Comparison of ENCODE assay signal across 17 mouse cellular contexts in the genomic region with DNA sequence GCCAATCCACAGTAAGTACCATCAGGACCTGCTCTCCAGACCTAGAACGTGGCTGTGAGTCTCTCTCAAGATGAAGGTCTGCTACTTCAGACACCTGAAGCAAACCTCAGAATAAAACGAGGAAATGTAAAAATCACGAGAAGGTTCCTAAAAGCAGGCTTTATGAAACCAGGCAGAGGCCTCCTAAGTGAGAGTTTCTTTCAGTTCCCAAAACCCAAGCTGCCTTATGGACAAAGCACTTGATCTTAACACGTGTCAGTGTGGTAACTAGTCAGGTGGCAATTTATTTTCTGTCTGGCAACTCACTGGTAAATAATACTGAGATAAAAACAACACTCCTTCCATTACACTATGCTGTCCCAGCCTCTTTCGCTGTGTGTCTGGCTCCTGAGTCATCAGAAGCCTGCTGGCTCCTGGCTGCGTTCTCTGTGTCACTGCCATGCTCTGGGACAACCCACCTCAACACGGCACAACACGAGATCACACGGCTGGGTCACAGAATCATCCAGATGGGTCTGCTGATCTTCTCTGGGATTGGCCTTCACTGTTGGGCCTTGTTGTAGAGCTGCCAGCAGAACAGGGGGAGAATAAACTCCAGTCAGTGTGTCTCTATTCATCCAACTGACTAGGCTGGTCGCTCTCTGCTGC. TPM values are rescaled to one million over a fixed set of nuclear protein-coding genes. Genes with fewer than 3 reads are reported as not detected.
DNase-seq lines count a peak whose midpoint lies in the region; ATAC-seq and TF ChIP-seq lines count a peak whose summit lies in the region.
"Had no signal": no experiment of that assay in that cellular context is flagged by ENCODE, and none has a peak within 500 bp of the region (broad histone marks: within the 10 kb centered on the region; RNA-seq: fewer than 3 reads in every experiment).

No protein-coding gene starts in this region.

- 86% methylated on average over 10 of the region's 10 CpGs for WGBS in hindbrain, embryonic 10.5 days
- WGBS in hindbrain, embryonic 13.5 days, result 88% methylated on average over 10 of the region's 10 CpGs
- WGBS in forebrain, postnatal 0 days, result 87% methylated on average over 10 of the region's 10 CpGs

- no peaks in the 10 kb centered on the region for H3K9me3 ChIP-seq in hindbrain, embryonic 10.5 days
- no peaks in the 10 kb centered on the region for H3K9me3 ChIP-seq in hindbrain, embryonic 13.5 days
- no peaks in the 10 kb centered on the region for H3K9me3 ChIP-seq in forebrain, postnatal 0 days (ENCODE audit: low read length)
- H3K9me3 ChIP-seq: embryonic facial prominence, embryonic 10.5 days; intestine, embryonic 15.5 days; kidney, embryonic 15.5 days had no signal

- no peaks in the 10 kb centered on the region for H3K36me3 ChIP-seq in hindbrain, embryonic 10.5 days
- no peaks in the 10 kb centered on the region for H3K36me3 ChIP-seq in hindbrain, embryonic 13.5 days
- H3K36me3 ChIP-seq in forebrain, postnatal 0 days (ENCODE audit: insufficient read depth), result no peaks in the 10 kb centered on the region
- H3K36me3 ChIP-seq: embryonic facial prominence, embryonic 10.5 days; intestine, embryonic 15.5 days; kidney, embryonic 15.5 days; limb, embryonic 13.5 days had no signal

- H3K4me1 ChIP-seq in hindbrain, embryonic 10.5 days (replicated peaks), result no peaks in the 10 kb centered on the region
- no peaks in the 10 kb centered on the region for H3K4me1 ChIP-seq in hindbrain, embryonic 13.5 days (replicated peaks)
- no peaks in the 10 kb centered on the region for H3K4me1 ChIP-seq in forebrain, postnatal 0 days (ENCODE audit: insufficient read depth)
- H3K4me1 ChIP-seq: embryonic facial prominence, embryonic 10.5 days; intestine, embryonic 15.5 days; kidney, embryonic 15.5 days; limb, embryonic 13.5 days had no signal

- peak; percentile 68 for DNase-seq in cerebellum, adult 11-12 months
- DNase-seq in cerebellum, adult 8-10 months, result no peak
- DNase-seq in A20 (ENCODE audit: low read depth, low spot score), result peak; percentile 72
- DNase-seq in cerebellum, adult 9-10 months, result peak; percentile 74
- no peak for DNase-seq in hindbrain, embryonic 10.5 days (ENCODE audit: low spot score)
- no peak for DNase-seq in forebrain, postnatal 0 days
- DNase-seq: thymus, postnatal 36 days had no signal

- TF ChIP-seq CTCF in forebrain, postnatal 0 days (IDR thresholded peaks at IDR 0.05; ENCODE audit: low read depth), result no peak

- ATAC-seq in megakaryocyte, adult 5-6 weeks (ENCODE audit: poor library complexity, severe bottlenecking), result peak; percentile 82
- ATAC-seq in hindbrain, embryonic 13.5 days (ENCODE audit: low FRiP score), result no peak
- ATAC-seq in forebrain, postnatal 0 days, result no peak
- ATAC-seq: forebrain, embryonic 14.5 days; intestine, embryonic 15.5 days; midbrain, embryonic 16.5 days had no signal

- no peak overlapping the region for H3K4me2 ChIP-seq in hindbrain, embryonic 13.5 days
- H3K4me2 ChIP-seq in forebrain, postnatal 0 days (ENCODE audit: low read depth), result no peak overlapping the region
- H3K4me2 ChIP-seq: intestine, embryonic 15.5 days; kidney, embryonic 15.5 days; limb, embryonic 13.5 days had no signal

- no peak overlapping the region for H3K27ac ChIP-seq in hindbrain, embryonic 10.5 days
- no peak overlapping the region for H3K27ac ChIP-seq in hindbrain, embryonic 13.5 days
- no peak overlapping the region for H3K27ac ChIP-seq in forebrain, postnatal 0 days (ENCODE audit: low read depth, low read length)
- H3K27ac ChIP-seq: embryonic facial prominence, embryonic 10.5 days; intestine, embryonic 15.5 days; kidney, embryonic 15.5 days; limb, embryonic 13.5 days; liver, embryonic 14.5 days had no signal

- no peak overlapping the region for H3K4me3 ChIP-seq in hindbrain, embryonic 10.5 days
- H3K4me3 ChIP-seq in hindbrain, embryonic 13.5 days, result no peak overlapping the region
- H3K4me3 ChIP-seq in forebrain, postnatal 0 days (ENCODE audit: low read depth, low read length), result no peak overlapping the region
- H3K4me3 ChIP-seq: embryonic facial prominence, embryonic 10.5 days; intestine, embryonic 15.5 days; kidney, embryonic 15.5 days; limb, embryonic 13.5 days had no signal

- H3K9ac ChIP-seq in hindbrain, embryonic 13.5 days, result no peak overlapping the region
- H3K9ac ChIP-seq in forebrain, postnatal 0 days, result no peak overlapping the region
- H3K9ac ChIP-seq: intestine, embryonic 15.5 days; kidney, embryonic 15.5 days; limb, embryonic 13.5 days; liver, embryonic 14.5 days had no signal

- H3K27me3 ChIP-seq in hindbrain, embryonic 10.5 days (ENCODE audit: insufficient read depth, poor library complexity, severe bottlenecking), result no peaks in the 10 kb centered on the region
- H3K27me3 ChIP-seq in hindbrain, embryonic 13.5 days, result no peaks in the 10 kb centered on the region
- no peaks in the 10 kb centered on the region for H3K27me3 ChIP-seq in forebrain, postnatal 0 days (ENCODE audit: insufficient read depth, low read length)
- H3K27me3 ChIP-seq: intestine, embryonic 15.5 days; limb, embryonic 13.5 days had no signal

RNA-seq across cellular contexts. Expression of a gene that starts 51.0 kb away (rescaled TPM):
- total RNA-seq in megakaryocyte, adult 5-6 weeks (2015), result not detected in 2 replicates
- total RNA-seq in megakaryocyte, adult 5-6 weeks (2017), result not detected in 2 replicates
- polyA plus RNA-seq in hindbrain, embryonic 10.5 days (2016; fragmentation: Nextera tagmentation; extraction: Ambion mirVana), result 0.46 and 1.2 TPM in 2 replicates
- 2.8 and 3.1 TPM in 2 replicates for polyA plus RNA-seq in hindbrain, embryonic 13.5 days (2015; fragmentation: Nextera tagmentation; extraction: Ambion mirVana)
- total RNA-seq in forebrain, postnatal 0 days (2014; rRNA removed), result 7.8 and 8.9 TPM in 2 replicates
- polyA plus RNA-seq in forebrain, postnatal 0 days (2015; fragmentation: Nextera tagmentation; extraction: Ambion mirVana), result 3.7 and 4.8 TPM in 2 replicates
- total RNA-seq: megakaryocyte-erythroid progenitor cell, adult 5-6 weeks had no signal
- polyA plus RNA-seq: liver, embryonic 14.5 days had no signal

RNA-seq across cellular contexts. Expression of a gene that starts 51.1 kb away (rescaled TPM):
- 2.9 and 6.5 TPM in 2 replicates for total RNA-seq in megakaryocyte, adult 5-6 weeks (2015)
- total RNA-seq in megakaryocyte, adult 5-6 weeks (2017), result 2.1 TPM in 2 replicates
- 0.64 and 1.0 TPM in 2 replicates for polyA plus RNA-seq in hindbrain, embryonic 10.5 days (2016; fragmentation: Nextera tagmentation; extraction: Ambion mirVana)
- 1.3 and 1.7 TPM in 2 replicates for polyA plus RNA-seq in hindbrain, embryonic 13.5 days (2015; fragmentation: Nextera tagmentation; extraction: Ambion mirVana)
- total RNA-seq in forebrain, postnatal 0 days (2014; rRNA removed), result 0.24 and 1.8 TPM in 2 replicates
- 0.42 and 0.94 TPM in 2 replicates for polyA plus RNA-seq in forebrain, postnatal 0 days (2015; fragmentation: Nextera tagmentation; extraction: Ambion mirVana)
- total RNA-seq: megakaryocyte-erythroid progenitor cell, adult 5-6 weeks had no signal

Comparison
In these comparisons a context has a peak if more than half of its experiments do, and no peak if none do; other contexts are left out.
1. DNase-seq: peak in cerebellum, adult 11-12 months (single experiment), A20 (single experiment) and cerebellum, adult 9-10 months (single experiment); none in cerebellum, adult 8-10 months (single experiment), hindbrain, embryonic 10.5 days (single experiment) and forebrain, postnatal 0 days (single experiment).